Comparison of ENCODE assay signal across 8 mouse cellular contexts in the genomic region with DNA sequence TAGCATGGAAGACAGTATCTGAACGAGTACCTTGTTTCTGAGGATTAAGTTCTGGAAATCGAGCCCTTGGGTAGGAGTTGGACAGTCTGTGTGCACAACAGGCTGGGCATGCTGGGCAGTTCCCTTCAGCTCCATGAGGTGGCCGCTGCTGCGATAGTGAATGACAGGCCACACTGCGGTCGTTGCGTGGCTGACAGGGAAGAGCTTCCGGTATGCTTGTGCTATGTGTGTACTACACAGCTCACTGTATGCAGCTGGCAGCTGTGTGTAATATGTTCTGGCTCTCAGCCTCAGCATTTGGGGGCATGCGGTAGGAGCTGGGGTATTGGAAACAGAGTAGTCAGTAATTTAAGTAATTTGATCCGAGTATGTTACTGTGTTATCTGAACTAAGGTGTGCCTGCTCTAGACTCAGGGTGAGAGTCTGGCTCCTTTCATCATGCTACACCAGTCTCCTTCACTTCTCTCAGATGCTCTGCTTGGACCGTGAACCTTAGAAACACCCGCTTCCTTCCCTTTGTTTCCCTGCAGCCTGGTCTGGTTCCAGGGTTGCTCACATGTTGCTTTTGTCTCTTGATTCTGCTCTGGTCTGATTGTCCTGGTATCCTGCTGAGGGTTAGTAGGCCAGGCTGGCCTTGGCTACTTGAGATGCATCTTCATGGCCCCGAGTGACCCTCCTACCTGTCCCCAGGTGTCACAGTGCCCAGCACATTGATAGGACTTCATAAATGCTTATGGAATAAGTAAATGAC. TPM values are rescaled to one million over a fixed set of nuclear protein-coding genes. Genes with fewer than 3 reads are reported as not detected.
DNase-seq lines count a peak whose midpoint lies in the region; ATAC-seq and TF ChIP-seq lines count a peak whose summit lies in the region.

No protein-coding gene starts in this region.

- H3K9ac ChIP-seq in embryonic facial prominence, embryonic 15.5 days, result no peak overlapping the region
- H3K9ac ChIP-seq in hindbrain, embryonic 12.5 days, result no peak overlapping the region
- no peak overlapping the region for H3K9ac ChIP-seq in lung, embryonic 15.5 days

- no peak for TF ChIP-seq POLR2A in kidney, adult 2 months (IDR thresholded peaks at IDR 0.05; ENCODE audit: low read depth, low read length)

- peaks cover 5% of the 10 kb centered on the region; the same call in 1 of the 2 replicates for H3K4me1 ChIP-seq in kidney, adult 2 months (ENCODE audit: control insufficient read depth, insufficient read depth, low read length)
- H3K4me1 ChIP-seq in embryonic facial prominence, embryonic 15.5 days, result peaks cover 23% of the 10 kb centered on the region
- H3K4me1 ChIP-seq in hindbrain, embryonic 12.5 days, result peaks cover 32% of the 10 kb centered on the region
- H3K4me1 ChIP-seq in lung, embryonic 15.5 days, result peaks cover 22% of the 10 kb centered on the region

- no peaks in the 10 kb centered on the region for H3K36me3 ChIP-seq in kidney, adult 2 months (ENCODE audit: control insufficient read depth, insufficient read depth, low read length)
- H3K36me3 ChIP-seq in embryonic facial prominence, embryonic 15.5 days, result no peaks in the 10 kb centered on the region
- H3K36me3 ChIP-seq in hindbrain, embryonic 12.5 days, result no peaks in the 10 kb centered on the region
- H3K36me3 ChIP-seq in lung, embryonic 15.5 days, result no peaks in the 10 kb centered on the region

- ATAC-seq in activated CD4-positive, CD25-positive, alpha-beta regulatory T cell, adult 4 months, result peak; percentile 20
- ATAC-seq in embryonic facial prominence, embryonic 15.5 days (ENCODE audit: insufficient number of reproducible peaks, low FRiP score, low TSS enrichment, low read depth), result 0 out of 2 replicates have a peak, but pooled peaks have one; percentile 64
- ATAC-seq in hindbrain, embryonic 12.5 days (ENCODE audit: low FRiP score), result peak; percentile 29; the same call in 1 of the 2 replicates
- peak; percentile 74; the same call in 1 of the 2 replicates for ATAC-seq in lung, embryonic 15.5 days (ENCODE audit: borderline replicate concordance, extremely low read depth, low FRiP score, low TSS enrichment)

- no peaks in the 10 kb centered on the region for H3K9me3 ChIP-seq in embryonic facial prominence, embryonic 15.5 days (replicated peaks)
- no peaks in the 10 kb centered on the region; the same call in 1 of the 2 replicates for H3K9me3 ChIP-seq in hindbrain, embryonic 12.5 days (replicated peaks)
- no peaks in the 10 kb centered on the region for H3K9me3 ChIP-seq in lung, embryonic 15.5 days

- 0 out of 2 replicates have a peak overlapping the region, but pooled peaks have one; percentile 21 for H3K4me2 ChIP-seq in embryonic facial prominence, embryonic 15.5 days (replicated peaks)
- H3K4me2 ChIP-seq in hindbrain, embryonic 12.5 days (replicated peaks), result no peak overlapping the region
- H3K4me2 ChIP-seq in lung, embryonic 15.5 days, result peak overlapping the region; percentile 0; the same call in 1 of the 2 replicates

- no peaks in the 10 kb centered on the region for H3K27me3 ChIP-seq in kidney, adult 2 months (replicated peaks; ENCODE audit: control insufficient read depth, insufficient read depth, low read length)
- H3K27me3 ChIP-seq in embryonic facial prominence, embryonic 15.5 days, result no peaks in the 10 kb centered on the region
- no peaks in the 10 kb centered on the region for H3K27me3 ChIP-seq in hindbrain, embryonic 12.5 days
- no peaks in the 10 kb centered on the region for H3K27me3 ChIP-seq in lung, embryonic 15.5 days

- H3K4me3 ChIP-seq in kidney, adult 2 months (ENCODE audit: insufficient read depth, low read depth, low read length), result no peak overlapping the region
- no peak overlapping the region for H3K4me3 ChIP-seq in embryonic facial prominence, embryonic 15.5 days (replicated peaks)
- no peak overlapping the region for H3K4me3 ChIP-seq in hindbrain, embryonic 12.5 days
- no peak overlapping the region for H3K4me3 ChIP-seq in lung, embryonic 15.5 days

- no peak for DNase-seq in kidney, adult 2 months
- no peak for DNase-seq in kidney, adult 8-10 months
- DNase-seq in retina, embryonic 14.5 days (ENCODE audit: low spot score), result peak; percentile 66
- DNase-seq in frontal cortex, postnatal 14 days (ENCODE audit: low spot score in 2 of 2), result no peak

- 40% methylated on average over 13 of the region's 13 CpGs for WGBS in kidney, adult 2 months
- 27% methylated on average over 13 of the region's 13 CpGs for WGBS in embryonic facial prominence, embryonic 15.5 days
- WGBS in hindbrain, embryonic 12.5 days, result 39% methylated on average over 13 of the region's 13 CpGs
- 30% methylated on average over 13 of the region's 13 CpGs for WGBS in lung, embryonic 15.5 days

- TF ChIP-seq CTCF in kidney, adult 2 months (conservative IDR thresholded peaks at IDR 0.05; ENCODE audit: insufficient read depth, insufficient read length, low read depth, low read length), result peak; percentile 37

- H3K27ac ChIP-seq in kidney, adult 2 months (ENCODE audit: insufficient read depth, low read depth, low read length), result no peak overlapping the region
- H3K27ac ChIP-seq in embryonic facial prominence, embryonic 15.5 days (replicated peaks), result peak overlapping the region; percentile 36; the same call in 1 of the 2 replicates
- H3K27ac ChIP-seq in hindbrain, embryonic 12.5 days, result peak overlapping the region; percentile 69
- peak overlapping the region; percentile 35; the same call in 1 of the 2 replicates for H3K27ac ChIP-seq in lung, embryonic 15.5 days

RNA-seq across cellular contexts. Expression of a gene that starts 49.8 kb away (rescaled TPM):
- polyA plus RNA-seq in kidney, adult 2 months (2012; rRNA removed), result 15.6 and 17.8 TPM in 2 replicates
- polyA plus RNA-seq in activated CD4-positive, CD25-positive, alpha-beta regulatory T cell, adult 4 months (2017; shearing (Covaris generic)), result 10 to 100 TPM in 1 of 2 experiments, 1 to 10 TPM in 1; 9.0 to 16.6 TPM
- polyA plus RNA-seq in embryonic facial prominence, embryonic 15.5 days (2015; fragmentation: Nextera tagmentation; extraction: Ambion mirVana), result 9.7 and 11.7 TPM in 2 replicates
- 19.0 TPM in 2 replicates for polyA plus RNA-seq in hindbrain, embryonic 12.5 days (2016; fragmentation: Nextera tagmentation; extraction: Ambion mirVana)
- polyA plus RNA-seq in lung, embryonic 15.5 days (2015; fragmentation: Nextera tagmentation; extraction: Ambion mirVana), result 11.0 and 12.8 TPM in 2 replicates

Comparison
In these comparisons a context has a peak if more than half of its experiments do, and no peak if none do; other contexts are left out.
1. ATAC-seq: peak in every context shown above with its lines; median percentile 74 in lung, embryonic 15.5 days; 64 in embryonic facial prominence, embryonic 15.5 days; 29 in hindbrain, embryonic 12.5 days; 20 in activated CD4-positive, CD25-positive, alpha-beta regulatory T cell, adult 4 months.